Mouse (Mus musculus) MEL (cell line): ENCODE measurements at regions not wholly inside any gene's neighbourhood (a gene's known extent, or its start where the extent isn't known, plus 50 kb on each side); places are given as distances from the start of the nearest gene placed in this dataset.

Source experiments
- DNase-seq: peaks from one replicate; pipeline ENCODE4 v3.0.0; 2011; ENCODE audit warnings: low read depth, low spot score
- H3K27ac ChIP-seq: 2 replicates; pipeline ENCODE4 v1.5.1; 2012; ENCODE audit warnings: low read depth, mild to moderate bottlenecking, control low read depth, low read length, moderate library complexity; ENCODE audit not compliant: control insufficient read depth
- H3K27me3 ChIP-seq, 2 experiments: fragments of 150-350 bp in 1 of 2; sonication (generic) in 1 of 2; 2 replicates each; pipeline ENCODE4 v1.6.1; 2012; ENCODE audit warnings: low read length in 2 of 2, mild to moderate bottlenecking in 2 of 2, improper control_type of control experiment in 1 of 2, moderate library complexity in 1 of 2; ENCODE audit not compliant: insufficient read depth in 2 of 2, control insufficient read depth in 1 of 2
- H3K36me3 ChIP-seq, 2 experiments: 2 replicates each; pipeline ENCODE4 v1.6.1; 2012 to 2014; ENCODE audit warnings: low read length in 2 of 2, improper control_type of control experiment in 1 of 2, inconsistent platforms in 1 of 2, mild to moderate bottlenecking in 1 of 2; ENCODE audit not compliant: insufficient read depth in 2 of 2, control insufficient read depth in 1 of 2
- H3K4me1 ChIP-seq, 2 experiments: fragments of 150-350 bp in 1 of 2; sonication (generic) in 1 of 2; 2 replicates each; pipeline ENCODE4 v1.6.1; 2012; ENCODE audit warnings: low read length in 2 of 2, improper control_type of control experiment in 1 of 2, mild to moderate bottlenecking in 1 of 2; ENCODE audit not compliant: insufficient read depth in 2 of 2, control insufficient read depth in 1 of 2
- H3K4me3 ChIP-seq, 2 experiments: fragments of 150-350 bp in 1 of 2; sonication (generic) in 1 of 2; 2 replicates each; pipeline ENCODE4 v1.5.1; 2012; ENCODE audit warnings: low read depth in 2 of 2, low read length in 2 of 2, mild to moderate bottlenecking in 2 of 2, moderate library complexity in 2 of 2, control low read depth in 1 of 2, improper control_type of control experiment in 1 of 2; ENCODE audit not compliant: control insufficient read depth in 1 of 2, insufficient read depth in 1 of 2
- H3K79me2 ChIP-seq: 2 replicates; pipeline ENCODE4 v1.6.1; 2012; ENCODE audit warnings: mild to moderate bottlenecking, low read length, moderate library complexity; ENCODE audit not compliant: control insufficient read depth, poor library complexity, insufficient read depth
- H3K9ac ChIP-seq: 2 replicates; pipeline ENCODE4 v1.6.1; 2012; ENCODE audit warnings: low read depth, mild to moderate bottlenecking, control low read depth, low read length, moderate library complexity; ENCODE audit not compliant: control insufficient read depth, poor library complexity, severe bottlenecking
- H3K9me3 ChIP-seq: fragments of 150-350 bp; sonication (generic); replicated peaks from 2 replicates; pipeline ENCODE4 v1.6.1; 2012; ENCODE audit warnings: mild to moderate bottlenecking, low read length, improper control_type of control experiment, moderate library complexity; ENCODE audit not compliant: insufficient read depth
- CHD1 ChIP-seq: IDR thresholded peaks from 2 replicates; pipeline ENCODE4 v1.6.1; 2012; ENCODE audit warnings: low read depth, mild to moderate bottlenecking, inconsistent platforms, low read length, improper control_type of control experiment
- CHD2 ChIP-seq: IDR thresholded peaks from 2 replicates; pipeline ENCODE4 v1.6.1; 2011; ENCODE audit warnings: low read length, improper control_type of control experiment
- CTCF ChIP-seq, 3 experiments: IDR thresholded peaks in 2 of 3; conservative IDR thresholded peaks in 1 of 3; 2 replicates each; pipeline ENCODE4 v1.5.1; 2011 to 2012; ENCODE audit warnings: low read length in 3 of 3, low read depth in 2 of 3, mild to moderate bottlenecking in 2 of 3, improper control_type of control experiment in 1 of 3, inconsistent platforms in 1 of 3, mixed read lengths in 1 of 3, moderate library complexity in 1 of 3; ENCODE audit not compliant: control insufficient read depth in 1 of 3, insufficient read depth in 1 of 3, poor library complexity in 1 of 3, severe bottlenecking in 1 of 3
- E2F4 ChIP-seq: IDR thresholded peaks from 2 replicates; pipeline ENCODE4 v1.6.1; 2011; ENCODE audit warnings: low read depth, low read length, improper control_type of control experiment, borderline replicate concordance
- ELF1 ChIP-seq: IDR thresholded peaks from 2 replicates; pipeline ENCODE4 v1.6.1; 2014; ENCODE audit warnings: low read depth, mild to moderate bottlenecking, inconsistent platforms, low read length, improper control_type of control experiment, moderate library complexity
- EP300 ChIP-seq, 2 experiments: IDR thresholded peaks; 2 replicates each; pipeline ENCODE4 v1.6.1; 2011; ENCODE audit warnings: improper control_type of control experiment in 2 of 2, low read length in 2 of 2, low read depth in 1 of 2, mild to moderate bottlenecking in 1 of 2
- GABPA ChIP-seq: IDR thresholded peaks from 2 replicates; pipeline ENCODE4 v1.6.1; 2012; ENCODE audit warnings: low read depth, mild to moderate bottlenecking, inconsistent platforms, low read length, improper control_type of control experiment, moderate library complexity
- HCFC1 ChIP-seq: IDR thresholded peaks from 2 replicates; pipeline ENCODE4 v1.6.1; 2012; ENCODE audit warnings: low read depth, mild to moderate bottlenecking, inconsistent platforms, low read length, improper control_type of control experiment, moderate library complexity
- MAX ChIP-seq: IDR thresholded peaks from 2 replicates; pipeline ENCODE4 v1.6.1; 2011; ENCODE audit warnings: low read length, improper control_type of control experiment
- MAZ ChIP-seq: IDR thresholded peaks from 2 replicates; pipeline ENCODE4 v1.6.1; 2012; ENCODE audit warnings: low read depth, mild to moderate bottlenecking, inconsistent platforms, low read length, improper control_type of control experiment
- MEF2A ChIP-seq: IDR thresholded peaks from 2 replicates; pipeline ENCODE4 v1.6.1; 2014; ENCODE audit warnings: low read depth, mild to moderate bottlenecking, inconsistent platforms, low read length, improper control_type of control experiment; ENCODE audit not compliant: poor library complexity, insufficient replicate concordance, severe bottlenecking; ENCODE audit errors: extremely low read depth
- MXI1 ChIP-seq: IDR thresholded peaks from 2 replicates; pipeline ENCODE4 v1.6.1; 2011; ENCODE audit warnings: mild to moderate bottlenecking, low read depth, low read length, improper control_type of control experiment
- MYB ChIP-seq: IDR thresholded peaks from 2 replicates; pipeline ENCODE4 v1.6.1; 2011; ENCODE audit warnings: mild to moderate bottlenecking, low read depth, low read length, improper control_type of control experiment
- RAD21 ChIP-seq: IDR thresholded peaks from 2 replicates; pipeline ENCODE4 v1.6.1; 2011; ENCODE audit warnings: mild to moderate bottlenecking, low read depth, low read length, improper control_type of control experiment
- RCOR1 ChIP-seq: IDR thresholded peaks from 2 replicates; pipeline ENCODE4 v1.6.1; 2012; ENCODE audit warnings: low read depth, mild to moderate bottlenecking, inconsistent platforms, low read length, improper control_type of control experiment
- SIN3A ChIP-seq: IDR thresholded peaks from 2 replicates; pipeline ENCODE4 v1.6.1; 2012; ENCODE audit warnings: low read length, improper control_type of control experiment, inconsistent platforms
- SMC3 ChIP-seq: IDR thresholded peaks from 2 replicates; pipeline ENCODE4 v1.6.1; 2011; ENCODE audit warnings: low read depth, low read length, improper control_type of control experiment
- TCF12 ChIP-seq: IDR thresholded peaks from 2 replicates; pipeline ENCODE4 v1.6.1; 2014; ENCODE audit warnings: low read depth, mild to moderate bottlenecking, inconsistent platforms, low read length, improper control_type of control experiment, moderate library complexity
- UBTF ChIP-seq: IDR thresholded peaks from 2 replicates; pipeline ENCODE4 v1.6.1; 2012; ENCODE audit warnings: low read depth, mild to moderate bottlenecking, inconsistent platforms, low read length, improper control_type of control experiment, moderate library complexity, borderline replicate concordance; ENCODE audit not compliant: insufficient read depth
- USF1 ChIP-seq: IDR thresholded peaks from 2 replicates; pipeline ENCODE4 v1.6.1; 2014; ENCODE audit warnings: low read depth, mild to moderate bottlenecking, inconsistent platforms, low read length, improper control_type of control experiment, moderate library complexity
- USF2 ChIP-seq, 2 experiments: IDR thresholded peaks; 2 replicates each; pipeline ENCODE4 v1.6.1; 2011 to 2012; ENCODE audit warnings: improper control_type of control experiment in 2 of 2, low read length in 2 of 2, borderline replicate concordance in 1 of 2, inconsistent platforms in 1 of 2, low read depth in 1 of 2, mild to moderate bottlenecking in 1 of 2; ENCODE audit not compliant: insufficient read depth in 1 of 2
- ZC3H11A ChIP-seq: IDR thresholded peaks from 2 replicates; pipeline ENCODE4 v1.6.1; 2012; ENCODE audit warnings: low read depth, mild to moderate bottlenecking, inconsistent platforms, low read length, improper control_type of control experiment
- ZNF384 ChIP-seq: IDR thresholded peaks from 2 replicates; pipeline ENCODE4 v1.6.1; 2012; ENCODE audit warnings: low read depth, mild to moderate bottlenecking, inconsistent platforms, low read length, improper control_type of control experiment

- Histone ChIP-seq H3K27ac (no peak overlapping the region), H3K79me2 (no peaks in the 10 kb centered on the region), H3K9me3 (no peaks in the 10 kb centered on the region), H3K4me1 (no peaks in the 10 kb centered on the region), H3K27me3 (no peaks in the 10 kb centered on the region), H3K9ac (no peak overlapping the region), H3K4me3 (no peak overlapping the region), H3K36me3 (no peaks in the 10 kb centered on the region)
- no peak for DNase-seq
- TF ChIP-seq HCFC1 = no peak
- TF ChIP-seq MYB = no peak
- no peak for TF ChIP-seq ZC3H11A
- no peak for TF ChIP-seq MAX
- TF ChIP-seq USF1 = no peak
- TF ChIP-seq EP300 (IDR thresholded peaks at IDR 0.05; ENCODE audit: low read depth in 1 of 2, low read length in 2 of 2) = no peak
- no peak for TF ChIP-seq CHD2
- no peak for TF ChIP-seq SMC3
- no peak for TF ChIP-seq MEF2A
- no peak for TF ChIP-seq TCF12
- TF ChIP-seq UBTF = no peak
- no peak for TF ChIP-seq RCOR1
- TF ChIP-seq ELF1 = no peak
These were observed 241.8 kb upstream of the Id2 start for GRCm38 (mm10) chr12:25338771-25339170.

- no peak for TF ChIP-seq MXI1
- no peak for TF ChIP-seq ELF1
- TF ChIP-seq CHD1 = no peak
- TF ChIP-seq GABPA = no peak
- no peak for TF ChIP-seq MYB
- no peak for TF ChIP-seq ZNF384
- no peak for TF ChIP-seq HCFC1
- no peak for TF ChIP-seq UBTF
- TF ChIP-seq CTCF (IDR thresholded peaks at IDR 0.05 in 2 of 3, conservative IDR thresholded peaks at IDR 0.05 in 1 of 3; ENCODE audit: control insufficient read depth in 1 of 3, insufficient read depth in 1 of 3, low read depth in 2 of 3, low read length in 3 of 3, poor library complexity in 1 of 3, severe bottlenecking in 1 of 3) = no peak
- TF ChIP-seq RCOR1 = no peak
- TF ChIP-seq E2F4 = no peak
- no peak for TF ChIP-seq MAZ
- TF ChIP-seq USF2 (IDR thresholded peaks at IDR 0.05; ENCODE audit: borderline replicate concordance in 1 of 2, insufficient read depth in 1 of 2, low read depth in 1 of 2, low read length in 2 of 2) = no peak
- no peak for TF ChIP-seq SIN3A
- no peak for TF ChIP-seq RAD21
- Histone ChIP-seq H3K36me3 (no peaks in the 10 kb centered on the region), H3K9ac (no peak overlapping the region), H3K27ac (no peak overlapping the region), H3K4me1 (no peaks in the 10 kb centered on the region), H3K9me3 (no peaks in the 10 kb centered on the region), H3K4me3 (no peak overlapping the region), H3K27me3 (no peaks in the 10 kb centered on the region), H3K79me2 (no peaks in the 10 kb centered on the region)
- no peak for DNase-seq
These were observed 239.0 kb upstream of the Id2 start for GRCm38 (mm10) chr12:25335930-25336329.
